Mouse (Mus musculus) erythroblast, embryonic 14.5 days (primary cell): ENCODE data around the gene Upk1a.

ENCODE experiments used
- GATA1 ChIP-seq: IDR thresholded peaks from 2 replicates; pipeline ENCODE4 v1.6.1; 2012; ENCODE audit warnings: low read length, inconsistent platforms, mixed read lengths
- TAL1 ChIP-seq: IDR thresholded peaks from 3 replicates; pipeline ENCODE4 v1.6.1; 2012; ENCODE audit warnings: low read length, inconsistent platforms, mixed read lengths

- TF ChIP-seq GATA1, result no peak
- no peak for TF ChIP-seq TAL1
These were observed 21.2 kb upstream of the Upk1a start for GRCm38 (mm10) chr7:30633762-30634412.
